Mouse (Mus musculus) testis, adult 2 months (tissue): Measurements from ENCODE around the gene M1ap.

Experiments used
- CTCF ChIP-seq: fragments of 200-500 bp; IDR thresholded peaks from 2 replicates; pipeline ENCODE4 v1.5.1; 2012; ENCODE audit warnings: low read depth, mild to moderate bottlenecking, inconsistent platforms, low read length, moderate library complexity; ENCODE audit not compliant: control insufficient read depth, insufficient read depth, insufficient replicate concordance
- POLR2A ChIP-seq: fragments of 200-500 bp; IDR thresholded peaks from 2 replicates; pipeline ENCODE4 v1.6.1; 2012; ENCODE audit warnings: low read depth, mild to moderate bottlenecking, inconsistent platforms, low read length, moderate library complexity; ENCODE audit not compliant: control insufficient read depth

GRCm38 (mm10) chr6:82971031-82971430 is 24.3 kb downstream of the M1ap start:
- TF ChIP-seq CTCF (no peak), POLR2A (no peak)
